Mouse (Mus musculus): ENCODE results near the gene Lrrc41.

DNA sequence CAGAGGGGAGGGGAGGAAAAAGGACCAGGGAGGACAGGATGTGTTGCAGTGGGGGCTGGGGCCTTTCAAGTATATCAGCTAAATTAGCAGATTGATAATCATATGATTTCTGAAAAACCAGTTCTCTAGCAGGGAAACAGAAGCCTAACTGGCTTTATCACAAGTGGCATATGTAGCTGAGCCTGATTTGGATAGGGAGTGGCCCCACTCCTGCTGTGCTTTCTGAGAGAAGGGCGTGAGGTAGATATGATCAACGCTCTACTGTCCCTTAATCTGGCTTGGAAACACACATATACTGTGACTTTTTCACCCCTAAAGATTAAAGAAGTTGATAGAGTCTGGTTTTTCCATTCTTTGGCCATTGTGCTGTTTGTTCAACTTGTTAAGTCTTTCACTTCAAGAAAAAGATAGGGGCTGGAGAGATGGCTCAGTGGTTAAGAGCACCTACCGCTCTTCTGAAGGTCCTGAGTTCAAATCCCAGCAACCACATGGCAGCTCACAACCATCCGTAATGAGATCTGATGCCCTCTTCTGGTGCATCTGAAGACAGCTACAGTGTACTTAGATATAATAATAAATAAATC is 50.8 kb downstream of the Lrrc41 start:
- TF ChIP-seq POLR2A (IDR thresholded peaks at IDR 0.05; ENCODE audit: low read depth, low read length) (no peak), CTCF (conservative IDR thresholded peaks at IDR 0.05; ENCODE audit: insufficient read depth, insufficient read length, low read depth, low read length) (no peak)
